Mouse (Mus musculus) thymus, postnatal 14 days (tissue): Measurements from ENCODE around the gene Magel2.
A peak's percentile ranks its signal among the peaks of the same experiment; 100 is the strongest.

ENCODE experiments used
- DNase-seq: peaks from one replicate; pipeline ENCODE4 v3.0.0; 2021

Magel2 gene

GRCm38 (mm10) chr7:62376510-62377304 lies at the start of gene Magel2:
Gene Magel2 (plus strand): TSS chr7:62377010.
- no peak for DNase-seq

DNA sequence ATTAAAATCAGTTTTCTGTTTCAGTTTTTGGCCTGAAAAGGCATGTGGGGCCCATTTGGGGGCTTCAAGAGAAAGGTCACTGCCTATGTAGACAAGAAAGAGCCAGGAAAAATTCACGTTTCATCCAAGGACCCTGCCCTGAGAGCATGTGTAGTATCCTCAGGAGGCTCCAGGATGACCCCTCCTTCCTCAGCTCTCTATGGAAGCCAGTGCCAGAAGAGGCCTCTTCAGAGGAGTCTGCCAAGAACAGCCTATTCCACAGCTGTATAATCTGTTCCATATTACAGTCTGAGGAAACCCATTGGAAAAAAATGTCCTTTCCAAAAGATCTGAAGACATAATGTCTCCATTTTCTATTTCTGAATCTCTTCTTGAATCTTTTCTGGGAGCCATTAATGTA lies 31.4 kb upstream of the Magel2 start:
- no peak for DNase-seq

DNA sequence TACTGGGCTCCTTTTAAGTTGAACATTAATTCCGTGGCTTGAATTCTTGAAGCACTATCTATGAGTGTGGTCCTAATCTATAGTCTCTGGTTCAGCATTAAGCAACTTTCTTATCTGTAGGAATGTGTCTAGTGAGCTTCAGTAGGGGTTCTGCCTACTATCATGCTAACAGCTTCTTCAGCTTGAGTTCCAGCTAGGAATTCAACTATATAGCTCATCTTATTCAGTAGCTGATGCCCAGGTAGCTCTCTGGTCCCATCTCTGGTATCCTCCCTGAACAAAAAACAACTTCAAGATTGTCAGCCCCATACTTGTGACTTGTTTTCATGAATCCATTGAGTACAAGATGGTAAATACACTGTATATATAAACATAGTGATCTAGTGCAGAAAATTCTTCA lies 30.5 kb upstream of the Magel2 start, which contains the start of gene Ndn:
Ndn (plus strand) TSS at position 301 of the 400 bp plus-strand sequence.
- no peak for DNase-seq

DNA sequence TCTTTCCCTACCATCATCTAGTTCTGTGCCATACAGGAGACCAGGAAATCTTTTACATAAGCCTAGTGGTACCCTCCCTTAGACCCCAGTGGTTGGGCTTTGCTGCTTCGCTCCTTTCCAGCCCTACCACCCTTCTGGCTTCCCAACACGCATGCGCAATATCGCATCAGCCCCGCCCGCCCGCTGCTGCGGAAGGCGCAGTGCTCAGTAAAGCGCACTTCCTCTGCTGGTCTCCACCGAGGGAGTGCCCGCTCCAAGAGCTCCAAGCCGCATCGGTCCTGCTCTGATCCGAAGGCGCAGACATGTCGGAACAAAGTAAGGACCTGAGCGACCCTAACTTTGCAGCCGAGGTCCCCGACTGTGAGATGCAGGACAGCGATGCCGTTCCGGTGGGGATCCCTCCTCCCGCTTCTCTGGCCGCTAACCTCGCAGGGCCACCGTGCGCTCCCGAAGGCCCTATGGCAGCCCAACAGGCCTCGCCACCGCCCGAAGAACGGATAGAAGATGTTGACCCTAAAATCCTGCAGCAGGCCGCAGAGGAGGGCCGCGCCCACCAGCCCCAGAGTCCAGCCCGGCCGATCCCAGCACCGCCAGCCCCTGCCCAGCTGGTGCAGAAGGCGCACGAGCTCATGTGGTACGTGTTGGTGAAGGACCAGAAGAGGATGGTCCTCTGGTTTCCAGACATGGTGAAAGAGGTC lies 28.6 kb upstream of the Magel2 start:
- peak; percentile 2 for DNase-seq

- DNase-seq, result no peak
Observed at GRCm38 (mm10) chr7:62348804-62349190, 28.0 kb upstream of the Magel2 start.

GRCm38 (mm10) chr7:62351266-62351665 lies 25.5 kb upstream of the Magel2 start:
- no peak for DNase-seq

DNA sequence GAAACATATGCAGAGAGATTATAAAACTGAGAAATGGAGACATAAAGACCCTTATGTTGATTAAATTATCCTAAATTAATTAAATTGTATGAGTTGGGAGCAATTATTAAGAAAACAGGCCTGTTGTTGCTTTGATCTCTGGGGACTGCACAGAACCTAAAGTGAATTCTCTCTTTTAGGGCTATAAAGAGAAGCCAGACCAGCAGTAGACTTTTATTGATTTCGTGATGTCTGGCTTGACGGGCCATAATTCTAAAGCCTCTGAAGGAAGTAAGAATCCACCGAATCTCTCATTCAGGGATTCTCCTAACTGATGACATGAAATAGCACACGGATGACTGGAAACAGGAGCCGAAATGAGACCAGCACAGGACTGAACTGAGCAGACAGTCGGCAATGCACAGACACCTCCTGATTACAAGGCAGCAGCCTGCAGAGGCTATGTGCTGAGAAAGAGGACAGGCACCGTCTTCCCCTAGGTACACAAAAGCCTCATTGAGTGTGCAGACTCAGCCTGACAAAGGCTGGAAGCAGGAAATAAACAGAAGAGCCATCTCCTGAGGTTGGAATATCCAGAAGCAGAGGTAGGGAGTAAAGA lies 11.7 kb upstream of the Magel2 start:
- DNase-seq, result no peak

- no peak for DNase-seq
Observed at GRCm38 (mm10) chr7:62366730-62367129, 10.1 kb upstream of the Magel2 start.

GRCm38 (mm10) chr7:62375658-62376057 lies 1.2 kb upstream of the Magel2 start:
- DNase-seq, result no peak

DNA sequence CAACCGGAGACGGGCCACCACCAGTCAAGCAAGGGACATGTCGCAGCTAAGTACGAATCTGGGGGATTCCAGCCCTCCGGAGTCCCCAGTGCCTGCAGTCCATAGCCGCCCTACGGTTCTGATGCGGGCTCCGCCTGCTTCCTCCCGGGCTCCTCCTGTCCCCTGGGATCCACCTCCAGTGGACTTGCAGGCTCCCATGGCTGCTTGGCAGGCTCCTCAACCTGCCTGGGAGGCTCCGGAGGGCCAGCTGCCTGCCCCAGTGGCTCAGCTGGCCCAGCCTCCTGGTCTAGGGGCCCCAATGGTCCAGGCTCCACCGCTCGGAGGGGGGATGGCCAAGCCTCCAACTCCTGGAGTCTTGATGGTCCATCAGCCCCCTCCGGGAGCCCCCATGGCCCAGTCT lies 503 bp downstream of the Magel2 start:
- no peak for DNase-seq

GRCm38 (mm10) chr7:62378529-62378928 lies 1.7 kb downstream of the Magel2 start:
- DNase-seq, result no peak

DNA sequence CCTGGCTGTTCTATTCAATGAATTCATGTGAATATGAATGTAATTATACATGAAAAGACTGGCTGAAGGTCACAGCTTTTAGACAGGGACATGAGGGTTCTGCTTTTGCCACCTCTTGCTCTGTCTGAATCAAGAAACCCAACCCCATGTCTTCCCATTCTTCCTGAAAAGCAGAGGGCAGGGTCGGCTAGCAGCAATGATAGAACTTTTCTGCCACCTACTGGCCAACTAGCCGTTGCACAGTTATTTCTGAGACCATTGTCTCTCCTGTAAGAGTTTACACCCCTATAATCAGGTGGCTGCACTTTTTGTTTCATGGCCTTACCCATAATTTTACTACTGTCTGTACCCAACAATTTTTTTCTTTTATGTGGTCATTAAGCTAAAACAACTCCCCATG lies 5.6 kb downstream of the Magel2 start:
- DNase-seq, result no peak

DNA sequence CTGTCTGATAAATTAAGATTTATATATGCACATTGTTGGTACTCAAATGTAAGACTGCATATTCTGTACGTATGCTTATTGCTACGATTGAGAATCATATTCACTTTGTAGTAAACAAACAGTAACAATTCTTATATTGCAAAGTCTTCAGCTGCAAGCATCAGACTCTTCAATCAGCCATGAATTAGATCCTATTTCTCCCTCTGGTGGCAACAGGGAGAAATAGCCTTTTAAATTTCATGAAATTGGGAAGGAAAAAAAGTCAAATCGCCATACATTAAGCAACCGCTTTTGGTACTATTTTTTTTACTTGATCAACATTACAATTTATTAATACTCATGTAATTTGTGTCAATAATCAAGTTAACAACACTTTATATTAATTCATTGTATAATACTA lies 11.5 kb downstream of the Magel2 start:
- no peak for DNase-seq

DNA sequence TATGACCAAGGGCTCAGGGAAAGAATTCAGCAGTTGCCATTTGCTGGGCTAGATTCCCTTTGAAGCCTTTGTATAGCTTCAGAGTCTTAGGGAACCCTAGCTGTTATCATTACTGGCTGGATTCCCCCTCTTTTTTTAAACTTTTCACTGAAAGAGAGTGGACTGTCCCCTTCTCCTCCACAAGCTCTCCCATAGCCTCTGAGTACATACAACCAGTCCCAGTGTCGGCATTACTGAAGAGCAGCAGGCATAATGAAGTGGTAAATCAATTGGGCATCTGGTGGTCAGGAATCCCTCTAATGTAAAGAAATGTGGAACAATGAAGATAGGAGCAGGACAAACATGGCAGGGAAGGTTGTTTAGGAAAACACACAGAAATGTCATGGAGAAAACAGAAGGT lies 15.4 kb downstream of the Magel2 start:
- no peak for DNase-seq

GRCm38 (mm10) chr7:62406573-62407050 lies 29.8 kb downstream of the Magel2 start:
- DNase-seq, result no peak

- no peak for DNase-seq
Observed at GRCm38 (mm10) chr7:62407803-62408202, 31.0 kb downstream of the Magel2 start.

- no peak for DNase-seq
Observed at GRCm38 (mm10) chr7:62415222-62415621, 38.4 kb downstream of the Magel2 start.

DNA sequence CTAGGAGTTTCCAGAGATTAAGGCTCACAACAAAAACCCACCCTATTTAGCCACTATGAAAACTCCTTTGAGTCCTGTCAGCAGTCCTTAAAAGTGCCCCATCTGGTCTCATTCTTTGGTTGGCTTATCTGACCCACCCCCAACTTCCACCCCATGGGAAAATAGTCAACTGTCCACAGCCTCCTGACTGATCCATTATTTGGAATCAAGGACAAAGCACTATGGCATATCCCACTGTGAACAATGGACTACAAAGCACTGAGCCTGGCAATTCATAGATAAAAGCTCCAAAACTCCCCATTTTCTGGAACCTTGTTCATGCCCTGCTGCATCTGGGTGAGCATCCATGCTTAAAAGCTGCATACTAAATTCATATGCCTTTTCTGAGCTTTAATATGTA lies 39.4 kb downstream of the Magel2 start:
- no peak for DNase-seq

DNA sequence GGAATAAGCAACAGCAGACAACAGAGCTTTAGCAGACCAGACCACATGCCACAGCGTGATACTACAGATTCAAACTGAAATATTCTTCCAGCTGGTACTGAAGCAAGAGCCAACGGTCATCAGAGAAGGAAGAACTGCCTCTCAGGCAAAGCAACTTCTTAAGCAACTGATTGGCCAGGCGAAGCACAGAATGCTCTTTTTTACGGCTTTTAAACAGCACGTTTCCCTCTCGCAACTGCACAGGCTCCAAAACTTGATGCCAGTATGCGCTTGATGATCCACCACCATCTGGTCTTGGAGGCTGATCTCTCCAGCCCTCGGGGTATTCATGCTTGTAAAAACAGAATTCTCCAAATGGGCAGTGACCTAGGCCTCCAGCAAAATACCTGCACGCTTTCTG lies 41.5 kb downstream of the Magel2 start:
- DNase-seq, result no peak

DNA sequence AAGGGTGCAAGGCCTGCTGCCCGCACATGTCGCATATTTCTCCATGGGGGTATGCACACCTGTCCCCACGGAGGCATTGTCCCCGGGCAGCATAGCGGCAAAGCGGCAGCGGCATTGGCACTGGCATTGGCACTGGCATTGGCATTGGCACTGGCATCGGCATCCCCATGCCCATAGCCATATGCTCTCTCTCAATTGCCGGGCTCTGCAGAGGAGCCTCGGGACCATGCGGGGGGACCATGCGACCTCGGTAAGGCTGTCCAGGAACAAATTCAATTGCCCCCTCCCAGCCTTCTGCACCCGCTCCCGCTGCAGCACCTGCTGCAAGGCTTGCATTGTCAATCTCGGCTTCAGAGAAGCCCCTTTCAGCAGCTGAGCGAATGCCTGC lies 42.3 kb downstream of the Magel2 start:
- no peak for DNase-seq

- DNase-seq, result peak; percentile 38
Observed at GRCm38 (mm10) chr7:62419493-62420360, 42.9 kb downstream of the Magel2 start, which contains the start of gene Mkrn3. Gene Mkrn3 (minus strand): TSS chr7:62420139.

GRCm38 (mm10) chr7:62420566-62420965 lies 43.8 kb downstream of the Magel2 start:
- DNase-seq, result no peak

DNA sequence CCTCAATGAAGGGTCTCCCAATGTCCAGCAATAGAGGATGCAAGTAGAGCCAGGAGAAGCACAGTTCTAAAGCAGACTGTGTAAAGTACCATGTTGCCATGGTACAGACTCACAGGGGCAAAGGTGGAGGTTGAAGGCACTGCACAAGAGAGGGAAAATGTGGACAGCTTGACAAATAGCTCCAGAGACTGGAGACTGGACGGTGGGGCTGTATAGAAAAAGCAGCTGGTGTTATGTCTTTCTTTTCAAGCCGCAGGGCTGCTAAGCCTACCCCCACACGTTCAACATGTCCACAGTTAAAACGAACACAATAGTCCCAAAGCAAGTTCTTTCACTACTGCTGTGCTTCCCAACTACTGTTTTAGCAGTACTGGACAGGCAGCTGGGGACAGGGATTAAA lies 46.4 kb downstream of the Magel2 start:
- no peak for DNase-seq
